Mouse (Mus musculus) embryonic facial prominence, embryonic 10.5 days (tissue): ENCODE data around the gene Fhdc1. TPM values are rescaled to one million over a fixed set of nuclear protein-coding genes. Genes with fewer than 3 reads are reported as not detected.

ENCODE experiments used
- polyA plus RNA-seq: library from polyadenylated mRNA; unstranded; fragments of >200 nt; fragmentation: Nextera tagmentation; extraction: Ambion mirVana; gene quantifications from 2 replicates; pipeline ENCODE4 v1.2.1, GENCODE M21; 2016

The Fhdc1 gene
- polyA plus RNA-seq, 1 experiment from 2014 or later, result 5.7 TPM

Other genes starting within 250 kb of the Fhdc1 start
- gene Trim2, start 173.6 kb downstream of the Fhdc1 start, polyA plus RNA-seq, result 31.0 and 31.3 TPM in 2 replicates
- 28.1 and 31.2 TPM in 2 replicates for gene Arfip1, start 102.2 kb upstream of the Fhdc1 start, polyA plus RNA-seq
- gene Tigd4, start 113.1 kb upstream of the Fhdc1 start, polyA plus RNA-seq, result 0.04 TPM in 1 of 2 replicates, not detected in the other
- gene Tmem154, start 185.8 kb upstream of the Fhdc1 start, polyA plus RNA-seq, result 0.14 and 0.42 TPM in 2 replicates